Mouse (Mus musculus) forebrain, embryonic 11.5 days (tissue): ENCODE results near the gene Orm3. TPM values are rescaled to one million over a fixed set of nuclear protein-coding genes. Genes with fewer than 3 reads are reported as not detected.

Source experiments
- polyA plus RNA-seq: library from polyadenylated mRNA; unstranded; fragments of >200 nt; fragmentation: Nextera tagmentation; extraction: Ambion mirVana; gene quantifications from 2 replicates; pipeline ENCODE4 v1.2.1, GENCODE M21; 2014

Orm3 gene
- polyA plus RNA-seq, 1 experiment from 2014 or later: not detected

Other genes with a start within 250 kb of the Orm3 start
- gene Ambp, start 201.4 kb upstream of the Orm3 start, polyA plus RNA-seq: not detected in 2 replicates
- gene Kif12, start 184.0 kb upstream of the Orm3 start, polyA plus RNA-seq: not detected in 2 replicates
- 3.4 and 3.6 TPM in 2 replicates for gene Col27a1, start 142.2 kb upstream of the Orm3 start, polyA plus RNA-seq
- not detected in 2 replicates for gene Orm1, start 11.6 kb upstream of the Orm3 start, polyA plus RNA-seq
- not detected in 2 replicates for gene Orm2, start 6.3 kb downstream of the Orm3 start, polyA plus RNA-seq
- 18.8 and 21.0 TPM in 2 replicates for gene Akna, start 47.2 kb downstream of the Orm3 start, polyA plus RNA-seq
- gene Whrn, start 139.8 kb downstream of the Orm3 start, polyA plus RNA-seq: 10.7 and 11.0 TPM in 2 replicates
- gene Atp6v1g1, start 188.6 kb downstream of the Orm3 start, polyA plus RNA-seq: 298 and 308 TPM in 2 replicates
- gene Tmem268, start 202.6 kb downstream of the Orm3 start, polyA plus RNA-seq: 6.0 and 8.1 TPM in 2 replicates
- gene Gm11213, start 249.1 kb downstream of the Orm3 start, polyA plus RNA-seq: not detected in 2 replicates